Mouse (Mus musculus) CH12F3 (cell line): Measurements from ENCODE around the gene Hist4h4.
"Not testable (repeated sequence)": the region's sequence is repeated elsewhere in the genome, so short reads cannot be mapped to it uniquely, and the experiment has no call there.

ENCODE experiments used
- in situ Hi-C: fragments of 300-500 bp; cut with MboI; formaldehyde crosslinking; loops from 2 replicates; pipeline ENCODE4 v1.14.3; 2020; ENCODE audit warnings: low sequenced_read_pairs

The Hist4h4 gene

DNA sequence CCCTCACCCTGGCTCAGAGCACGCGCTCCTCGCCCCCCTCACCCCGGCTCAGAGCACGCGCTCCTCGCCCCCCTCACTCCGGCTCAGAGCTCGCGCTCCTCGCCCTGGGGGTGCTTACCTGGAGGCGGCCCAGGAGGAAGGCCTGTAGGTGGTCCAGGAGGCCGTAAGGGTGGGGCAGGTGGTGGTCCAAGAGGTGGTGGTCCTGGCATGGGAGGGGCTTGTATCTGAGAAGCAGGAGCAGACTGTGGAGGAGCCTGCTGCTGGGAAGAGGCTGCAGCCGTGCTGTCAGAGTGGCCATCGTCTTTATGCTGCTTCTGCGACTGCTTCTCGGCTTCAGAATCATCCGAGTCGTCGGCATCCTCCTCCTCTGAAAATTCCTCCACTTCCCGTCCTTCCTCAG, 12.6 kb upstream of the Hist4h4 start:
- in situ Hi-C loops = no loop called here

DNA sequence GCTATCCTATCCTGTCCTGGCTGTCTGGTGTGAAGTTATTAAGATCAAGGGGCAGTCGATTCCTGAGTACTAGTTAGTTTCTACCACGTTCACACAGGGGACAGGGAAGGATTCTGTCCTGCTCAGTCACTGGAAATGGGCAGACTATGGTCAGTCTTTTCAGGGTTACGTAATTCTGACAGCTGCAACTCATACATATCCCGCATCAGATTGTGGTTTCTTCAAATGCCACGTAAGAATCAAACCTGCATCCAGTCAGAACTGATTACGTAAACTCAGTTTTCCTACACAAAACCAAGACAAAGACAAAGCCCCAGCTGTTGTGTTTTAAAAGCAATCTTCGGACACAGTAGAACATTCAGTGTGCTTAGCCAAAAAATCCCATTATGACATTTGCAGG, 11.2 kb upstream of the Hist4h4 start:
- in situ Hi-C loops = no loop called here

DNA sequence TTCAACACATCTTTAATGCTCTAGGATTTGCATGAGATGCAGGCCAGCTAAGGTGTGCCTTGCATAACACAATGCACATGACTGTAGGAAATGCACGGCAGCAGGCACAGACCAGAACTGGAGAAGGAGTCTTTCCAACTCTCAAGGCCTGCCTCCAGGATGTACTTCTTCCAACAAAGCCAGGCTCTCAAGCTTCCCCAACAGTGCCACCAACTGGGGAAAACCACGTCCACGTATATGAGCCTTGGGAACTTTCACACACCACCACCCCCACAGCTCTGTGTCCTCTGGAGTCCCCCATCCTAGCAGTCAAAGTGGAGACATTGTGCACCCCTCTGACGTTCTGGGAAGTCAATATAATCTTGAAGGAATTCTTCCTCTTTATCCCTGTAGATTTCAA, 8.9 kb upstream of the Hist4h4 start:
- in situ Hi-C loops = no loop called here

DNA sequence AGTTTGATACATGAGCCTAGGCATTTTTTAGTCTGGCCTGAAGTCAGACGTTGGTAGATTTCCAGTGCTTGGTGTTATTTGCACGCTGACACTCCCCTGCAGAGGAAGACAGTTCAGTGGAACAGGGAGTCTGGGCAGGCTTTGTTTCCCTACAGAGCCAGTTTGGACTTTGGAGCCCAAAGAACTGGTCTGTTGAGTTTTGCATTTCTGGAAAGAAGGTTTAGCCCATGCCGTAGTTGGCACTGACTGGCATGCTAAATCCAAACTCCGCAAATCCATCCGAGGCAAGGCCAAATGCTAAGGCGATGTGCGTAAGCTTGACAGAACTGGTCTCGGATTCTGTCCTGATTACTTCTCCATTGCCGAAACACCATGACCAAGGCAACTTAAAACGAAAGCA, 7.0 kb upstream of the Hist4h4 start:
- in situ Hi-C loops = no loop called here

DNA sequence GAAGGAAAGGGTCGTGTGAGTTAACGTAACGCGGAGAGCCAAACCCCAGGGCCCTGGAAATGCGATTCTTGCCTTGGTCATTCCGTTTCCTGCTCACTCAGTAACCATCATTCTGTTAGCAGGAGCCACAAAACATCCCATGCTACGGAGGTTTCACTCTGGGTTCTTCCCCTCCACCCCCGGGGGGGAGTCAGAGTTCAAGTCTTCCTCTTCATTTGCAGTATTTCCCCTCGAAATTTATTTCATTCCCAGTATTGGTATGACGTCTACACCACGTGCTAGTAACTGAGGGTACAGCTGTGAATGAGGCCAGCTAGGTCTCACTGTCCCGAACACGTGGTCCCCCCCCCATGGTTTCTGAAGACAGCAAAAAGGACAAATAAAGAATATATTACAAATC, 5.5 kb upstream of the Hist4h4 start:
- in situ Hi-C loops = no loop called here

DNA sequence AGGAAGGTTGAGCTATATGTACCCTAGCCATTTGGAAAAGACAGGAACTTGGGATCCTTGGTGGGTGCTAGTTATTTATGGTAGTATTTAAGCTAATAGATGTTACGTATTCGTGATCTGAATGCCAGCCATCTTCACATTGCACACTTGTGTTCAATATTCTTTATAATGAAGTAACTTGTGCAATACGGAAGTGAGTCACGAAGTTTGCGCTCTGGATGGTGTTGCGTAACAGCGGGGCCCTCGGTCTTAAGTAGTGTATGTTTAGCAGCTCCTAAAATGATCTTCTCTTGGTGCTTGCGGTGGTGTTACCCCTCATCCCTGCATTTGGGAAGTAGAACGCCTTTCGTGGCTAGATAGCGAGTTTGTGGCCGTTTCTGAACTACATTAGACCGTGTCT, 4.9 kb upstream of the Hist4h4 start:
- in situ Hi-C loops = no loop called here

DNA sequence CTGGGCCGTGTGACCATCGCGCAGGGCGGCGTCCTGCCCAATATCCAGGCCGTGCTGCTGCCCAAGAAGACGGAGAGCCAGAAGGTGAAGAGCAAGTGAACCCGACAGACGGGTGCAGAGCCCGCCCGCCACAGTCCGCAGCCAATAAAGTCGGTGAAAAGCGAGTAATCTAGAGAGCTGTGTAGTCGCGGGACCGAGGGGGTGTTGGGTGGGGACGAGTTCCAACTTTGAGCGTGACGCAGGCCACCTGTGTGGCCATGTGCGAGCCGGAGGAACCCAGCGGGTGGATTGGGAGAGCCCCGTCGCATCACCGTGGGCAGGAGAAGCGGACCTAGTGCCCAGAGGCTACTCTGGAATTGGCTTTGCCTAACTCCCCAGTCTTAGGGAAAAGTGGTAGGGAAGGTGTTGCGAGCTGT, 4.4 kb upstream of the Hist4h4 start:
- in situ Hi-C loops = no loop called here

DNA sequence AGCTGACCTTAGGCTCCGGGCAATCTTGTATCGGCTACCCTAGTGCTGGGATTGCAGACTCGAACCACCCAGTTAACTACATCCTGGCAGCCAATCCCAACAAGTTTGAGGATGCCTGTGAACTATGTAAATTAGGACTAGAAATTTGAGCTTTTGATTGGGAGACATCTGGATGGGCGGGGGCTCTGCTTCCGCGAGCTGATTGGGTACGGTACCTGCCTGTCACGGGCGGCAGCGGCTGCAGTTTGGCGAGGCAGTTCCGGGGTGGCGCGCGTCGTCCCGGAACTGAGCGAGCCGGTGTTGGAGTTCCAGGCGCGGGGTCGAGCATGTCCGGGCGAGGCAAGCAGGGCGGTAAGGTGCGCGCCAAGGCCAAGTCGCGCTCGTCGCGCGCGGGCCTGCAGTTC, 3.8 kb upstream of the Hist4h4 start, which contains the start of gene H2afj:
H2afj (plus strand) TSS at position 231 of the 404 bp plus-strand sequence.
- in situ Hi-C loops = no loop called here

DNA sequence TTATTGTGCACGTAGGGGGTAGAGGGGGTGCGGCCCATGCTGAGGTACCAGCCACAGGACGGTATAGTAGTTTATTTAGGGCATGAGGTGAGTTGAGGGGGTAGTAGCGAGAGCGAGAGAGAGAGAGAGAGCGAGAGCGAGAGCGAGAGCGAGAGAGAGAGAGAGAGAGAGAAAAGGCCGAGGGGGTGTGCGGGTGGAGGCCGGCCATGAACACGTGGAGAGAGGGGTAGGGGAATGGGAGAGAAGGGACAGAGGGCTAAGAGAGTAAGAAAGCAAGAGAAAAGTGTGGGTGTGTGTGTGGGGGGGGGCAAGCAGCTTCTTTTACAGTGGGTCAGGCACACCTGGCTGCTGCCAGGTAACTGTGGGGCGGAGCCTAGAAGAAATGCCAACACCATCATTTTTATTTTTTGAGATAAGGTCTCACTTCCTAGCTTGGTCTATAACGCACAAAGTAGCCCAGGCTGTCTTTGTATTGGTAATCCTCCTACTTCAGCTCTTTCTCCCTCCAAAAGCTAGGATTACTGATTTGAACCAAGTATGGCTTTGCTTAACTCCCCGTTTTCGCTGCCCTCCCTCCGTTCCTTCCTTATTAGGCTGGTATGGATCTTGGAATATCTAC, 3.3 kb upstream of the Hist4h4 start:
- in situ Hi-C loops = no loop called here

DNA sequence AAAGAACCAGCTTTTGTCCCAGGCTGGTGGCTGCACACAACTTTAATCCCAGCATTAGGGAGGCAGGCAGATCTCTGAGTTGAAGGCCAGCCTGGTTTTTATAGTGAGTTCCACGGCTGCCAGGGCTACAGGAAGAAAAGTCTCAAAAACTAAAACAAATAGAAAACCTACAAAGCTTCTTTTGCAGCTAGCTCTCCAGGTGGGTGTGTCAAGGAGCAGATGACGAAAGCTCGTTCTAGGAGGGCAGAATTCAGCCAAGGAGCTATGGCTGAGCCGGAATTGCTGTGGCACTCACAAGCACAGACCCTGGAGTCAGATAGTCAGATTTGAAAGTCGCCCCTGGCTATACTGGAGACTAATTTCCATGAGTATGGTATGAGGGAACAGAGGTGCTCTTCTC, 2.6 kb upstream of the Hist4h4 start:
- in situ Hi-C loops = no loop called here

DNA sequence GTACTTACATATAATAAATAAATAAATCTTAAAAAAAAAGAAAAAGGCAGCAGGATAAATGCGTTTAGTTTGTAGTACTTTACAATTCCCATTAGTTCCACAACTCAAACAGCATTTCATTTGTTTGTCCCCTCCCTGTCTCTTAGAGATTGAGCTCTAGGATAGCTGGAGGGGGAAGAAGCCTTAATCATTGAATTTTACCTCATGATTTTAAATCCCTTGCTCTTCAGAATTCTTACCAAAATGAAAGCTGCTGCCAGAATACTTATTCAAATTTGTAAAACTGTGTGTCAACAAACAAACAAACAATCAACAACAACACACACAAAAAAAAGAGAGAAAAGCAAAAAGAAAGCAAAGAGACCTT, 1.2 kb upstream of the Hist4h4 start:
- in situ Hi-C loops = no loop called here

DNA sequence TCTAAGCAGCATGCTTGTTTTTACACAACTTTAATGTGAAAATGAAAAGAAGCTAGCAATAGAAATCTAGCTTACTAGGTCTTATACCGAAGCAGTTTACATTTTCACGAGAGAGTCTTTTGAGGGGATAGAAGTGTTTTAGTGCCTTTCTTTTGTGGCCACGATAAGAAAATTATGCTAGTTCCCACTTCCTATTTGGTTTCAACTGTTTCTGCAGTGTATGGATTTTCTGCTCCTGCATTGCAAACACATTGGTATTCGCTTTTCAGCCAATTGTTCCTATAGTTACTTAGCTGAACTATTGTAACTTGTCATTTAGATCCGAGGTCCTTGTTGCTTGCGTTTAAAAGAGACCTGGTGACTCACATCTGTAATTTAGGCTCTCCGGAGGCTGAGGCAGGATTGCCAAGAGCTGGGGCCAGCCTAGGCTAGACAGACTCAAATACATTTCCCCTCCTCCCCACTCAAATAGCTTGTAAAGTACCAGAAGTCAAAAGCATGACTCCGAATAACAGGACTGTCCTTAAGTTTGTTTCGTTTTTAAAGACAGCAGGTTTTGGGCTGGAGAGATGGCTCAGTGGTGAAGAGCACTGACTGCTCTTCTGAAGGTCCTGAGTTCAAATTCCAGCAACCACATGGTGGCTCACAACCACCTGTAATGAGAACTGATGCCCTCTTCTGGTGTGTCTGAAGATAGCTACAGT, 642 bp upstream of the Hist4h4 start:
- in situ Hi-C loops = no loop called here

DNA sequence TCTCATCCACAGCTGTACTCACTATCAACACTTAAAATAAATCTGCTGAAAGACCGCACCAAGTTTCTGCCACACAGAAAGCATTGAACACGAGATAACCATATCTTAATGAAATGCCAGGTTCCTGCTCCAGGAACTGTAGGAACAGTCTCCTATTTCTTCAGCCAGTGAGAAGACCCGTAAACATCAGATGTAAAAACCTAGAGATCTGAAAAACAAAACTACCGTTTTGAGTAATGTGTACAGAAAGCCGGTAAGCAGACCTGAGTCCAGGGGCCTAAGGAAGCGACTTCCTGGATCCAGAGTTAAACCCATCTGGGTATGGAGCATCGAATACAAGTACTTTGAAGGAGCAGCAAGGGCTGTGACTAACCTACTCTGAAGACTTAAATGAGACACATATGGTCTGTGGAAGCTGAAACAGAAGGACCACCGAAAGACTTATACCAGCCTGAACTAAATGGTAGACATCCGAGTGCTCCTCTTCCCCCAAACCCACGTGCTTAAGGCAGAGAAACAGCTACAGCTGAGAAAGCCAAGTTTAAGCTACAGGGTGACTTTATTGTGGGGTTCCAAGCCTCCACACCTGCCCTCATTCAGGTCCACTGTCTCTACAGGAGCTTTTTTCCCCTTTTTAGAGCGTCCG, 999 bp downstream of the Hist4h4 start:
- in situ Hi-C loops = no loop called here

DNA sequence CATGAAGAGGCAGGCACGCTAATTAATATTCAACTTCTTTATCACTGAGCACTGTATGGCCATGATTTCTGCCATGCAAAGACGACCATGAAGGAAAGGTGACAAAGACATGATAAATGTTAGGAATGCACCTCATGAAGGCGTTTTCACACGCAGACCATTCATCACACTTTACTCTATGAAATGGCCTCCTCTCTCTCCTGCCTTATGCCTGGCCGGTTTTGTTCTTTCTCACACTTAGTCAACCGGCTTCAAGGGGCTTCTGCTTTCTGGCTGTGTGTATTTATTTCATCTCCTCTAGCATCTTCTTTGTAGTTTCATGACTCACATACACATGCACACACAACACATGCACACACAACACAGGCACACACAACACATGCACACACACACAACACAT, 2.9 kb downstream of the Hist4h4 start:
- in situ Hi-C loops = no loop called here

DNA sequence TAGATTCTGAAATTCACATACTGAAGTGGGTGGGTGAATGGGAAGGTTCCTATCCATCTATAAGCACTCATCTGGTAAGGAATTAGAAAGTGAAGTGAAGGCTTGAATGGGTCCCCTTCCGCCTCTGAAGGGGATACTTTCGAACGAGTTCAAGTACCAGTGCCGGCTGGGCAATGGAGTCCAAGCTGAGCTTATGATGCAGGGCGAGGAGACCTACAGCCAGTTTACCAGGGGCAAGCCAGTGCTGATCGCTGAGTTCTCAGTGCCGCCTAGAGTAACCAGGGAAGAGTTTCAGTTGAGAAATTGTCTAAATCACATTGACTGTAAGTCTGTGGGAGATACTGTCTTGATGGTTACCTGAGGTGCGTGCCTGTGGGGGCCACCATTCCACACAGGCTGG, 3.5 kb downstream of the Hist4h4 start:
- in situ Hi-C loops = no loop called here

DNA sequence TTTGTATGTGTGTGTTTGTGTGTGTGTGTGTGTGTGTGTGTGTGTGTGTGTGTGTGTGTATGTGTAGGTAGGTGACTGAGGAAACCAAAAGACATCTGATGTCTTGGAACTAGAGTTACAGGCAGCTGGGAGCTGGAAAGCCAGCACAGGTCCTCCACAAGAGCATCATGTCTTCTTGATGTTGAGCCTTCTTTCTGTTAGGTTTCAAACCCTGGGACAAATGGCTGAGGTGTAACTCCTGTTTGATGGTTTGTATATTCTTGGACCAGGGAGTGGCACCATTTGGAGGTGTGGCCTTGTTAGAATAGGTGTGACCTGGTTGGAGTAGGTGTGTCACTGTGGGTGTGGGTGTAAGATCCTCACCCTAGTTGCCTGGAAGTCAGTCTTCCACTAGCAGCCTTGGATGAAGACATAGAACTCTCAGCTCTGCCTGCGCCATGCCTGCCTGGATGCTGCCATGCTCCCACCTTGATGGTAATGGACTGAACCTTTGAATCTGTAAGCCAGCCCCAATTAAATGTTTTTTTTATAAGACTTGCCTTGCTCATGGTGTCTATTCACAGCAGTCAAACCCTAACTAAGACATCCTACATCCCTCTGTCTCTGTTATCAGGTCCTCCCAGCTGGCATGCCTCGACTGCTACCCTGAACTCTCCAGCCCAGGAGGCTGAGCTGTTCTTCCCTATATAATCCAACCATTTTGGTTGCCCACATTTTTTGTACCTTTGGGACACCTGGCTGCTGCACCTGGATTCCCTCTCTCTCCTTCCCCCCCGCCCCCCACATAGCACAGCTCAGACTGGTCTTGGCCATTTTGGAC, 6.1 kb downstream of the Hist4h4 start:
- in situ Hi-C loops = not testable (repeated sequence)

DNA sequence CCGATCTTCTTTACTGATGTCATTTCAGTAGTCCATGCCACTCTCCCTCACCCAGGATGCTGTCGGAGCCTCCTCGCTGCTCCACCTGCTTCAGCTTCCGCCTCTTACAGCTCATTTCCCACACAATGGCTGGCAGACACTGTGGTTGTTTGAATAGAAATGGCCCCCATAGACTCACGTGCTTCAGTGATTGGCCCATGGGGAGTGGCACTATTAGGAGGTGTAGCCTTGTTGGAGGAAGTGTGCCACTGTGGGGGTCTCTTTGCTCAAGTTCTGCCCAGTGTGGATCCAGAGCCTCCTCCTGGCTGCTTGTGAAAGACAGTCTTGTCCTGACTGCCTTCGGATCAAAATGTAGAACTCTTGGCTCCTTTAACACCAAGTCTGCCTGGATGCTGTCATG, 8.4 kb downstream of the Hist4h4 start:
- in situ Hi-C loops = no loop called here

DNA sequence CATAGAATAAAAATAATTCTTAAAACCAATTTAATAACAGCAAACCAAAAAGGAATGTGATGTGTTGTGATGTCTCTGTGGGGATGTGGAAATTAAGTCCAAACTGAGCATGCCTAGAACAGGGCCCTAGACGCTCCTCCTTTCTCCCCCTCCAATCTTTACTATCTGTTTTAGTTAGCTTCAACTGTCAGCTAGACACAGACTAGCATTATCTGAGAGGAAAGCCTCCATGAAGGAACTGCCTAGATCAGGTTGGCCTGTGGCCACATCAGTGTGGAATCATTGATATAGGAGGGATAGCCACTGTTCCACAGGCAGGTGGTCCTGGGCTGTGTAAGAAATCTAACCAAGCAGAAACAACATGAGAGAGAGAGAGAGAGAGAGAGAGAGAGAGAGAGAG, 9.1 kb downstream of the Hist4h4 start:
- in situ Hi-C loops = no loop called here

DNA sequence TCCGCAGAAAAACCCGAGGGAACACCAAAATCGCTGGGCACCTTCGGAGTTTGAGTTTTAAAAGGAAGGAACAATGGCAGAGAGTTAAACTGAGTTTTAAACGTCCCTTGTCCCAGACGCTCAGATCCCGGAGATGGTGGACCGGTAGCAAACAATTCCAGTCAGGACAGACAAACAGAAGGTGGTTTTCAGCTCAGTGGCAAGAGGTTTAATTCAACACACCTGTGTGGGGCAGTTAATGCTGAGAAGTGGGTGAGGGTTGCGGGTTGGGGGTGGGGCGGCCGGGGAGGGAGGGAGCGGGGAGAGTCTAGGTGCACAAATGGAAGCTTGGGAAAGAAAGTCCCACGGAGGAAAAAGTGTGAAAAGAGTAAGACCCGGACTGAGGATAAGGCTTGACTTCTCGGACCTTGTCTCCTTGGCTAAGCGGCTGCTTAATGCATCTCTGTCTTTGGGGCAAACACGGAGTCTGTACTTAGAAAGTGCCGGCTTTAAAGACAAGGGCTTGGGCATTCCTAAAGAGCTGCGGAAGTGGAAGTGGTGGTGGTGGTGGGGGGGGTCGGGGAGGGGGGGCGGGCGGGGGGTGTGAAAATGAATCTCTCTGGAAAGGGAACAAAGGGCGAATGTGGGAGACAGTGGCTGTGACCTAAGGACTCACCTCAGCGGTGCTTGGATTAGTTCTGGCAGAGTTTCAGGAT, 10.2 kb downstream of the Hist4h4 start:
- in situ Hi-C loops = no loop called here

DNA sequence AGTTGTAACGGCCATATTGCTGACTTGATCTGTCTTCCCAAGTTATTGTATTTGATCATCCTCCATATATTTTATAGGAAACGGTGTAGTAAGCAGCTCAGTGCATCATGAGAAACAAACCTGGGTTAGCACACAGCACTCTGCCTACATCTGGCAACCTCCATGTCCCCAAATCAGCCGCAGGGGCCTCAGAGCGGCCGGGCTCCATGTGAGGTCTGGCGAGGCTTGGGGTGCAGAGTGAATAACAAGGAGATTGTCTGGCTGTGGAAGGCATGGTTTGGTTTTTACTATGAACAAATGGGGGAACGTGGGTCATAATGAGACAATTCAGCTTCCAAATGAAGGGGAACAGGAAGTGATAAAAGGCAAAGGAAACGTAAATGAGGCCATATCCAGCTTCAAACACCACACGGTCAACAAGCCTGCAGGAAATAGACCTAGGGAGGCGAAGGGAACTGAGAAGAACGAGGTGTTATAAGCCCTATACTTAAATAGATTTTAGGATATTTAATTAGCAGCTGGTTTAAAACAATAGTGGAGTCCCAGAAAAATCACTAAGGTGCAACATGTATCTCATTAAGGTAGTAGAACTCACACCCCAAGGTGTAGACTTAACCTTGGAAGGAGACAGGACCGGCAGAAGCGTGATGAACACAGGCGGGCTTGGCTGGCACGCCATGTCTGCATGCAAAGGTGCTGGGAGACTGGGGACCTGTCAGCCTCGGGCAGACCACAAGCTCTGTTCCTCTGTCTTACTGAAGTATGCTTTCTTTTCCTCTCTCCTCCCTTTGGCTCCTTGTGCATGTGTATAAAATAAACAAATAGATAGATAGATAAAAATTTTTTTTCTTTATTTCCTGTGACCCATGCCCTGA, 11.1 kb downstream of the Hist4h4 start:
- in situ Hi-C loops = no loop called here
